Mouse (Mus musculus): ENCODE measurements around the gene Dmkn. TPM values are rescaled to one million over a fixed set of nuclear protein-coding genes. Genes with fewer than 3 reads are reported as not detected.
"Not testable (repeated sequence)": the region's sequence is repeated elsewhere in the genome, so short reads cannot be mapped to it uniquely, and the experiment has no call there.

The Dmkn gene
- polyA plus RNA-seq, 1 experiment = not detected

- Histone ChIP-seq H3K27ac (ENCODE audit: insufficient read depth, low read length) (no peak overlapping the region), H3K4me1 (ENCODE audit: control insufficient read depth, insufficient read depth, low read length) (no peaks in the 10 kb centered on the region), H3K4me3 (ENCODE audit: insufficient read depth, low read length) (no peak overlapping the region)
- TF ChIP-seq POLR2A (IDR thresholded peaks at IDR 0.05; ENCODE audit: low read depth, low read length) (no peak), CTCF (IDR thresholded peaks at IDR 0.05; ENCODE audit: borderline replicate concordance, insufficient read depth, low read length) (no peak)
These were observed 42.4 kb downstream of the Dmkn start for GRCm38 (mm10) chr7:30805924-30806323.

GRCm38 (mm10) chr7:30810319-30810718, 46.8 kb downstream of the Dmkn start:
- Histone ChIP-seq H3K4me1 (ENCODE audit: control insufficient read depth, insufficient read depth, low read length) (no peaks in the 10 kb centered on the region), H3K4me3 (ENCODE audit: insufficient read depth, low read length) (no peak overlapping the region), H3K27ac (ENCODE audit: insufficient read depth, low read length) (no peak overlapping the region)
- TF ChIP-seq CTCF (IDR thresholded peaks at IDR 0.05; ENCODE audit: borderline replicate concordance, insufficient read depth, low read length) = no peak
- no peak for TF ChIP-seq POLR2A (IDR thresholded peaks at IDR 0.05; ENCODE audit: low read depth, low read length)

- TF ChIP-seq POLR2A (IDR thresholded peaks at IDR 0.05; ENCODE audit: low read depth, low read length) (no peak), CTCF (IDR thresholded peaks at IDR 0.05; ENCODE audit: borderline replicate concordance, insufficient read depth, low read length) (no peak)
- no peaks in the 10 kb centered on the region for H3K4me1 ChIP-seq (ENCODE audit: control insufficient read depth, insufficient read depth, low read length)
- H3K27ac ChIP-seq (ENCODE audit: insufficient read depth, low read length) = no peak overlapping the region
- no peak overlapping the region for H3K4me3 ChIP-seq (ENCODE audit: insufficient read depth, low read length)
These were observed 48.3 kb downstream of the Dmkn start for GRCm38 (mm10) chr7:30811757-30812290.

GRCm38 (mm10) chr7:30812291-30812807, 48.8 kb downstream of the Dmkn start:
- no peaks in the 10 kb centered on the region for H3K4me1 ChIP-seq (ENCODE audit: control insufficient read depth, insufficient read depth, low read length)
- H3K27ac ChIP-seq (ENCODE audit: insufficient read depth, low read length) = no peak overlapping the region

GRCm38 (mm10) chr7:30820131-30820530, 56.6 kb downstream of the Dmkn start:
- no peak for TF ChIP-seq CTCF (IDR thresholded peaks at IDR 0.05; ENCODE audit: borderline replicate concordance, insufficient read depth, low read length)
- TF ChIP-seq POLR2A (IDR thresholded peaks at IDR 0.05; ENCODE audit: low read depth, low read length) = no peak
- H3K27ac ChIP-seq (ENCODE audit: insufficient read depth, low read length) = no peak overlapping the region
- no peak overlapping the region for H3K4me3 ChIP-seq (ENCODE audit: insufficient read depth, low read length)
- no peaks in the 10 kb centered on the region for H3K4me1 ChIP-seq (ENCODE audit: control insufficient read depth, insufficient read depth, low read length)

More at GRCm38 (mm10) chr7:30812291-30812807, 48.8 kb downstream of the Dmkn start:
- TF ChIP-seq POLR2A (IDR thresholded peaks at IDR 0.05; ENCODE audit: low read depth, low read length) (no peak), CTCF (IDR thresholded peaks at IDR 0.05; ENCODE audit: borderline replicate concordance, insufficient read depth, low read length) (no peak)
- H3K4me3 ChIP-seq (ENCODE audit: insufficient read depth, low read length) = no peak overlapping the region

- Histone ChIP-seq H3K4me3 (ENCODE audit: insufficient read depth, low read length) (no peak overlapping the region), H3K4me1 (ENCODE audit: control insufficient read depth, insufficient read depth, low read length) (no peaks in the 10 kb centered on the region), H3K27ac (ENCODE audit: insufficient read depth, low read length) (no peak overlapping the region)
- TF ChIP-seq POLR2A (IDR thresholded peaks at IDR 0.05; ENCODE audit: low read depth, low read length) (no peak), CTCF (IDR thresholded peaks at IDR 0.05; ENCODE audit: borderline replicate concordance, insufficient read depth, low read length) (no peak)
These were observed 57.4 kb downstream of the Dmkn start for GRCm38 (mm10) chr7:30820854-30821445.

GRCm38 (mm10) chr7:30821532-30821931, 58.0 kb downstream of the Dmkn start:
- H3K4me1 ChIP-seq (ENCODE audit: control insufficient read depth, insufficient read depth, low read length) = no peaks in the 10 kb centered on the region
- no peak for TF ChIP-seq CTCF (IDR thresholded peaks at IDR 0.05; ENCODE audit: borderline replicate concordance, insufficient read depth, low read length)
- no peak for TF ChIP-seq POLR2A (IDR thresholded peaks at IDR 0.05; ENCODE audit: low read depth, low read length)

GRCm38 (mm10) chr7:30823675-30824074, 60.1 kb downstream of the Dmkn start, which contains the start of gene Ffar2:
Ffar2 (minus strand) TSS chr7:30823775.
- TF ChIP-seq CTCF (IDR thresholded peaks at IDR 0.05; ENCODE audit: borderline replicate concordance, insufficient read depth, low read length) (no peak), POLR2A (IDR thresholded peaks at IDR 0.05; ENCODE audit: low read depth, low read length) (no peak)
- no peak within 1 kb of the TSS for H3K27ac ChIP-seq (ENCODE audit: insufficient read depth, low read length)
- no peaks in the 10 kb centered on the region for H3K4me1 ChIP-seq (ENCODE audit: control insufficient read depth, insufficient read depth, low read length)
- H3K4me3 ChIP-seq (ENCODE audit: insufficient read depth, low read length) = no peak within 1 kb of the TSS

More at GRCm38 (mm10) chr7:30821532-30821931, 58.0 kb downstream of the Dmkn start:
- Histone ChIP-seq H3K27ac (ENCODE audit: insufficient read depth, low read length) (no peak overlapping the region), H3K4me3 (ENCODE audit: insufficient read depth, low read length) (no peak overlapping the region)

- TF ChIP-seq CTCF (IDR thresholded peaks at IDR 0.05; ENCODE audit: borderline replicate concordance, insufficient read depth, low read length) = no peak
- TF ChIP-seq POLR2A (IDR thresholded peaks at IDR 0.05; ENCODE audit: low read depth, low read length) = no peak
- Histone ChIP-seq H3K4me1 (ENCODE audit: control insufficient read depth, insufficient read depth, low read length) (no peaks in the 10 kb centered on the region), H3K4me3 (ENCODE audit: insufficient read depth, low read length) (no peak overlapping the region), H3K27ac (ENCODE audit: insufficient read depth, low read length) (no peak overlapping the region)
These were observed 60.8 kb downstream of the Dmkn start for GRCm38 (mm10) chr7:30824306-30824705.

- no peak overlapping the region for H3K27ac ChIP-seq (ENCODE audit: insufficient read depth, low read length)
- H3K4me1 ChIP-seq (ENCODE audit: control insufficient read depth, insufficient read depth, low read length) = no peaks in the 10 kb centered on the region
- no peak overlapping the region for H3K4me3 ChIP-seq (ENCODE audit: insufficient read depth, low read length)
- no peak for TF ChIP-seq CTCF (IDR thresholded peaks at IDR 0.05; ENCODE audit: borderline replicate concordance, insufficient read depth, low read length)
- no peak for TF ChIP-seq POLR2A (IDR thresholded peaks at IDR 0.05; ENCODE audit: low read depth, low read length)
These were observed 63.1 kb downstream of the Dmkn start for GRCm38 (mm10) chr7:30826660-30827059.

GRCm38 (mm10) chr7:30828871-30829270, 65.3 kb downstream of the Dmkn start:
- not testable (repeated sequence) for H3K4me1 ChIP-seq (ENCODE audit: control insufficient read depth, insufficient read depth, low read length); H3K4me3 ChIP-seq (ENCODE audit: insufficient read depth, low read length); H3K27ac ChIP-seq (ENCODE audit: insufficient read depth, low read length)

Measured in embryonic fibroblast, embryonic 13.5 days (primary cell).